Mouse (Mus musculus) hindbrain, embryonic 15.5 days (tissue): ENCODE measurements around the gene Camta2. TPM values are rescaled to one million over a fixed set of nuclear protein-coding genes. Genes with fewer than 3 reads are reported as not detected.

Experiments
- ATAC-seq: fragments of 200-750 bp; cut with Nextera tagmentation; 2 replicates; pipeline ENCODE4 v1.8.0; 2017; ENCODE audit warnings: low read depth, moderate number of reproducible peaks, moderate TSS enrichment; ENCODE audit not compliant: low FRiP score
- H3K27ac ChIP-seq: fragments of 300-500 bp; sonication (generic); replicated peaks from 2 replicates; pipeline ENCODE4 v1.5.1; 2015; ENCODE audit warnings: mild to moderate bottlenecking, inconsistent platforms
- H3K27me3 ChIP-seq: fragments of 300-500 bp; sonication (generic); 2 replicates; pipeline ENCODE4 v1.6.1; 2015; ENCODE audit warnings: control low read depth, inconsistent platforms
- H3K36me3 ChIP-seq: fragments of 300-500 bp; sonication (generic); 2 replicates; pipeline ENCODE4 v1.6.1; 2015; ENCODE audit warnings: control low read depth, inconsistent platforms
- H3K4me1 ChIP-seq: fragments of 300-500 bp; sonication (generic); replicated peaks from 2 replicates; pipeline ENCODE4 v1.6.1; 2015; ENCODE audit warnings: control low read depth, inconsistent platforms
- H3K4me2 ChIP-seq: fragments of 300-500 bp; sonication (generic); 2 replicates; pipeline ENCODE4 v1.6.1; 2015; ENCODE audit warnings: moderate library complexity, mild to moderate bottlenecking, inconsistent platforms
- H3K4me3 ChIP-seq: fragments of 300-500 bp; sonication (generic); 2 replicates; pipeline ENCODE4 v1.5.1; 2015; ENCODE audit warnings: mild to moderate bottlenecking, inconsistent platforms
- H3K9ac ChIP-seq: fragments of 300-500 bp; sonication (generic); 2 replicates; pipeline ENCODE4 v1.6.1; 2015; ENCODE audit warnings: inconsistent platforms
- H3K9me3 ChIP-seq: fragments of 300-500 bp; sonication (generic); 2 replicates; pipeline ENCODE4 v1.6.1; 2016; ENCODE audit warnings: control low read depth, inconsistent platforms
- WGBS: fragments of 180-500 bp; shearing (Covaris S2); methylation state at CpG from one replicate; pipeline ENCODE4 v1.1.7; 2015; 5-methylcytosine and 5-hydroxymethylcytosine counted together
- polyA plus RNA-seq: library from polyadenylated mRNA; unstranded; fragments of >200 nt; fragmentation: Nextera tagmentation; extraction: Ambion mirVana; gene quantifications from 2 replicates; pipeline ENCODE4 v1.2.1, GENCODE M21; 2015

Gene Camta2
- polyA plus RNA-seq, 1 experiment from 2014 or later: 27.5 TPM

- no peak for ATAC-seq
- 61% methylated on average over 9 of the region's 9 CpGs for WGBS
- Histone ChIP-seq H3K27me3 (no peaks in the 10 kb centered on the region), H3K4me1 (peaks cover 26% of the 10 kb centered on the region), H3K4me2 (no peak overlapping the region), H3K27ac (no peak overlapping the region), H3K4me3 (no peak overlapping the region), H3K9ac (no peak overlapping the region), H3K9me3 (no peaks in the 10 kb centered on the region), H3K36me3 (peaks cover 7% of the 10 kb centered on the region)
These were observed 29.9 kb downstream of the Camta2 start for GRCm38 (mm10) chr11:70657991-70658390.

DNA sequence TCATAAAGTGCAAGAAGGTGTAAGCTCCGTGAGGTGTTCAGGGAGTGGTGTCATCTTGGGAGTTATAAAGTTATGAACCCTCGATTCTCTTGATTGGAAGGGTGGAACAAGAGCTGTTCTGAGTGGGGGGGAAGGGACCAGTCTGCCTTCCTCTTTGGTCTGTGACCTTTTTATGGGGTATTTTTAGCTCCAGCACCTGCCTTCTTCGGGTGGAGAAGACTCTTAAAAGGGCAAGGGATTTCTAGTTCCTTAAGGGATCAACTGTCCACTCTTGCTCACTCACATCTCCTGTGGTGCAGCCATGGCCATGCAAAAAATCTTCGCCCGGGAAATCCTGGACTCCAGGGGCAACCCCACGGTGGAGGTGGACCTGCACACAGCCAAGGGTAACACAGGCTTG, 30.3 kb downstream of the Camta2 start:
- H3K27ac ChIP-seq: no peak overlapping the region
- no peak for ATAC-seq
- no peak overlapping the region for H3K4me2 ChIP-seq
- 59% methylated on average over 6 of the region's 6 CpGs for WGBS
- no peak overlapping the region for H3K9ac ChIP-seq
- no peak overlapping the region for H3K4me3 ChIP-seq
- no peaks in the 10 kb centered on the region for H3K27me3 ChIP-seq
- peaks cover 30% of the 10 kb centered on the region for H3K4me1 ChIP-seq
- peaks cover 3% of the 10 kb centered on the region for H3K36me3 ChIP-seq
- H3K9me3 ChIP-seq: no peaks in the 10 kb centered on the region

- Histone ChIP-seq H3K4me2 (peak within 1 kb of the TSS; percentile 77), H3K27me3 (no peaks in the 10 kb centered on the region), H3K9me3 (no peaks in the 10 kb centered on the region), H3K4me3 (peak within 1 kb of the TSS; percentile 98), H3K36me3 (peaks cover 4% of the 10 kb centered on the region; the same call in 1 of the 2 replicates), H3K4me1 (peaks cover 36% of the 10 kb centered on the region), H3K27ac (peak within 1 kb of the TSS; percentile 98), H3K9ac (peak within 1 kb of the TSS; percentile 98)
- ATAC-seq: no peak
- 4% methylated on average over 3 of the region's 3 CpGs for WGBS
These were observed 30.9 kb downstream of the Camta2 start, which contains the start of gene Eno3 for GRCm38 (mm10) chr11:70656964-70657363. Eno3 (plus strand) TSS chr11:70657202.

- ATAC-seq: no peak
- H3K4me3 ChIP-seq: peak overlapping the region; percentile 98
- peaks cover 8% of the 10 kb centered on the region for H3K36me3 ChIP-seq
- 0 out of 2 replicates have a peak overlapping the region, but pooled peaks have one; percentile 98 for H3K27ac ChIP-seq
- peaks cover 41% of the 10 kb centered on the region for H3K4me1 ChIP-seq
- 6% methylated on average over 16 of the region's 16 CpGs for WGBS
- no peaks in the 10 kb centered on the region for H3K27me3 ChIP-seq
- H3K9me3 ChIP-seq: no peaks in the 10 kb centered on the region
- peak overlapping the region; percentile 98; the same call in 1 of the 2 replicates for H3K9ac ChIP-seq
- H3K4me2 ChIP-seq: peak overlapping the region; percentile 77
These were observed 31.4 kb downstream of the Camta2 start for GRCm38 (mm10) chr11:70656456-70656927.

DNA sequence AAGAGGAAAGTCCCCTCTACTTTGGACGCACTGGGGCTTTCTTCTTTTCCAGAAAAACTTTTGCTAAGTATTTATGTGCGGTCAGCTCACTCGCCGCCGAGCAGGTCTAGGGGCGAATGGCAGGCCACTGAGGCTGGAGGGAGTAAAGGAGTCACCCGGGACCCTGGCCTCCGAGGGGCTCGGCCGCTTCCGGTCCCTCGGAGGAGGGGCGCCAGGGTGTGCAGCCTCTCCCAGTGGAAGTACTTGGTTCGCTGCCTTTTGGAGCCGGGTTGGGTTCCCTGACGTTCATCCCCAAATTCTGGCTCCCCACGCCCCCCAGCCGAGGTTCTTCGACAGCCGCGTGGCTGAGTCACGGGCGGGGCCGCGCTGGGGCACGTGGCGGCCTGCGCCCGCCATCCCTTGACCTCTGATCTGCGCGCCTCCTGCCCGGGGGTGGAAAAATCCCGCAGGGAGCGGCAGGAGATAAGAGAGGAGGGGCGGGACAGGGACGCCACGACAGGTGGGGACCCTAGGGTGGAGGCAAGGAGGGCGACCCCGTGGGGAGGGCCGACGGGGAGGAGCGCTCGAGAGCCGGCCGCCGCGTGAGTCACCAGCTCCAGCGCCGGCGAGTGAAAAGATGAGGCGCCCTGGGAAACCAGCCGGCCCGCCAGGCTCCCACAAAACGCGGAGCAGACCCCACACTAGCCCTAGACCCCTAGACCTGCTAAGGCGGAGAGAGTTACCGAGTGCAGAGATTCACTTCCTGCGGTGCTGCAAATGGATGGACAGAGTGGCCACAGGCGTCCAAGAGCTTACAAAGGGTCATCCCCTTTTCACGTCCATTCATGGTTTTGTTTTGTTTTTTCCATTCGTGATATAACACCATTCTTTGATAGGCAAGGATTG, 32.1 kb downstream of the Camta2 start:
- Histone ChIP-seq H3K36me3 (peaks cover 14% of the 10 kb centered on the region), H3K9ac (peak overlapping the region; percentile 98), H3K4me2 (peak overlapping the region; percentile 77), H3K27ac (peak overlapping the region; percentile 98), H3K9me3 (no peaks in the 10 kb centered on the region), H3K4me1 (peaks cover 46% of the 10 kb centered on the region), H3K27me3 (no peaks in the 10 kb centered on the region), H3K4me3 (peak overlapping the region; percentile 98)
- ATAC-seq: no peak
- WGBS: under 1% methylated on average over 59 of the region's 61 CpGs

DNA sequence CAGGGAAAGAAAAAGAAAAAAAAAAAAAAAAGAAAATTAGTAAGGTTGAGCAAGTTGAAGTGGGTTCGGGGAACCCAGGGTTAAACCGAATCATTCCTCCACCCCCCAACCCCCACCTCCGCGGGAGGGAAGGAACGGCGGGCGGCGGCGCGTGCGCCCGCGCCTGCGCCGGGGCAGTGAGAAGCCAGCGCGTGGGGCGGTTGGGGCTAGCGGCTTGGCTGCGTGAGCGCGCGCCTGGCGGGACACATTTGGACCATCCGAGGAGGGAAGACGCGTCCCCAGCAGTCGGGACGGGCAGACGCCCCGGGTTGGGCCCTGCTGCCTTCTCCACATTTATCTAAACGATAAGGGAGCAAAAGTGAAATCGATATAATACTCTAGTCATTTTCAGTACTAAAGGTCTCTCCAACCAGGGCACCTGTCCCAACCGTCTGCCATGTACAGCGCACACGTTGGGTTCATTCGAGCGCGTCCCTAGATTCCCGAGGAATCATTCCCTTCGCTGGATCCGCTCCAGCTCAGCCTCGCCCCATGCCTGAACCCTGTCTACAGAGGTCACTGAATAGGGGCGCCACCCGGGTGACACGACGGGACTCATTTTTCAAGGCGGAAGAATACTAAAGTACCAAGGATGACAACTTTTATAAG, 32.9 kb downstream of the Camta2 start:
- under 1% methylated on average over 48 of the region's 48 CpGs for WGBS
- peak; percentile 71 for ATAC-seq
- H3K4me1 ChIP-seq: peaks cover 48% of the 10 kb centered on the region

GRCm38 (mm10) chr11:70654198-70654922, 33.5 kb downstream of the Camta2 start, which contains the start of gene Pfn1:
Pfn1 (minus strand) TSS chr11:70654644.
- Histone ChIP-seq H3K4me3 (peak within 1 kb of the TSS; percentile 98), H3K9me3 (no peaks in the 10 kb centered on the region), H3K4me2 (peak within 1 kb of the TSS; percentile 77), H3K9ac (peak within 1 kb of the TSS; percentile 98), H3K4me1 (peaks cover 48% of the 10 kb centered on the region), H3K36me3 (peaks cover 29% of the 10 kb centered on the region), H3K27me3 (no peaks in the 10 kb centered on the region), H3K27ac (peak within 1 kb of the TSS; percentile 98)
- under 1% methylated on average over 53 of the region's 61 CpGs for WGBS
- ATAC-seq: peak; percentile 42

More for the DNA sequence above, 32.9 kb downstream of the Camta2 start:
- Histone ChIP-seq H3K4me2 (peak overlapping the region; percentile 77), H3K4me3 (peak overlapping the region; percentile 98), H3K27me3 (no peaks in the 10 kb centered on the region), H3K36me3 (peaks cover 22% of the 10 kb centered on the region), H3K9me3 (no peaks in the 10 kb centered on the region), H3K27ac (peak overlapping the region; percentile 98), H3K9ac (peak overlapping the region; percentile 98)

DNA sequence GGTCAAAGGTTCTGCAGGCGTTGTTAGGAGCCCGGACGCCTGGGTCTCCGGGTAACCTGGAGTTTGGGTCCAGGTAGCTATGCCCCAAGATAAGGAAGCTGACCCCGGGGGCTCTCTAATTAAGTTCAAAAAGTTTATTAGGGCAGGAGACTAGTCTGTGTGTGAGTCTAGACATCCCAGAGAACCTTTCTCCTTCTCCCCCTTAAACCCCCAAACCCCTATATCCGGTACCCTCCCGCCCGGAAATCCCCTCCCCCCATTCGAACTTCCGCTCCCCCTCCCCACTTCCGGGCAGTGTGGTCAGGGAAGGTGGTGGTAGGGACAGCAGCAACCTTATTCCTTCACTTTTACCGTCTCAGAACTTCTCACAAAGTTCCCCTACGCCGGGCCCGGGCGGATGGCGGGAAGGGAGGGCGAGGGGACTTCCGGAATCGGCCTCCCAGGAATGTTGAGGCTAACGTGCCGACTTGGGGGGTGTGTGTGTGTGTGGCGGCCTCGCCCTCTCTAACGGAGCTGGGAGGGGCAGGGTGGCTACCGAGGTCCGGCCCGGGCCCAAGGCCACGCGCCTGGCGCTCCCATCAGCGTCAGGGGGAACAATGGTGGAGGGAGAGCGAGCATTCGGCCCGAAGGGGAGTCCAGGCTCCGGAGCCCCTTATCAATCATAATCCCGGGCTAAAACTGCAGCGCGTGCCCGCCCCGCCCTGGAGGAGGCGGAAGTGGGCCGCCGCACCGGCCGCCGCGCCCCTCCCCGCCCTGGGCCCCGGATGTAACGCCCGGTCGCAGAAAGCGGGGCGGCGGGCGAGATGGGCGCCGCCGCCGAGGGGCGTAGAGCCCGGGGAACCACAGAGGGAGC, 34.3 kb downstream of the Camta2 start:
- peaks cover 34% of the 10 kb centered on the region for H3K36me3 ChIP-seq
- H3K27ac ChIP-seq: peak overlapping the region; percentile 98
- H3K4me3 ChIP-seq: peak overlapping the region; percentile 98
- H3K9me3 ChIP-seq: no peaks in the 10 kb centered on the region
- WGBS: under 1% methylated on average over 62 of the region's 63 CpGs
- peak; percentile 59 for ATAC-seq
- peaks cover 56% of the 10 kb centered on the region for H3K4me1 ChIP-seq
- H3K4me2 ChIP-seq: peak overlapping the region; percentile 77
- no peaks in the 10 kb centered on the region for H3K27me3 ChIP-seq
- H3K9ac ChIP-seq: peak overlapping the region; percentile 98

GRCm38 (mm10) chr11:70652884-70653344, 35.0 kb downstream of the Camta2 start:
- peak overlapping the region; percentile 98 for H3K4me3 ChIP-seq
- no peaks in the 10 kb centered on the region for H3K9me3 ChIP-seq
- no peaks in the 10 kb centered on the region for H3K27me3 ChIP-seq
- peaks cover 34% of the 10 kb centered on the region for H3K36me3 ChIP-seq
- ATAC-seq: no peak
- peak overlapping the region; percentile 77 for H3K4me2 ChIP-seq
- H3K4me1 ChIP-seq: peaks cover 62% of the 10 kb centered on the region
- peak overlapping the region; percentile 98 for H3K9ac ChIP-seq
- H3K27ac ChIP-seq: peak overlapping the region; percentile 98
- 66% methylated on average over 6 of the region's 6 CpGs for WGBS

DNA sequence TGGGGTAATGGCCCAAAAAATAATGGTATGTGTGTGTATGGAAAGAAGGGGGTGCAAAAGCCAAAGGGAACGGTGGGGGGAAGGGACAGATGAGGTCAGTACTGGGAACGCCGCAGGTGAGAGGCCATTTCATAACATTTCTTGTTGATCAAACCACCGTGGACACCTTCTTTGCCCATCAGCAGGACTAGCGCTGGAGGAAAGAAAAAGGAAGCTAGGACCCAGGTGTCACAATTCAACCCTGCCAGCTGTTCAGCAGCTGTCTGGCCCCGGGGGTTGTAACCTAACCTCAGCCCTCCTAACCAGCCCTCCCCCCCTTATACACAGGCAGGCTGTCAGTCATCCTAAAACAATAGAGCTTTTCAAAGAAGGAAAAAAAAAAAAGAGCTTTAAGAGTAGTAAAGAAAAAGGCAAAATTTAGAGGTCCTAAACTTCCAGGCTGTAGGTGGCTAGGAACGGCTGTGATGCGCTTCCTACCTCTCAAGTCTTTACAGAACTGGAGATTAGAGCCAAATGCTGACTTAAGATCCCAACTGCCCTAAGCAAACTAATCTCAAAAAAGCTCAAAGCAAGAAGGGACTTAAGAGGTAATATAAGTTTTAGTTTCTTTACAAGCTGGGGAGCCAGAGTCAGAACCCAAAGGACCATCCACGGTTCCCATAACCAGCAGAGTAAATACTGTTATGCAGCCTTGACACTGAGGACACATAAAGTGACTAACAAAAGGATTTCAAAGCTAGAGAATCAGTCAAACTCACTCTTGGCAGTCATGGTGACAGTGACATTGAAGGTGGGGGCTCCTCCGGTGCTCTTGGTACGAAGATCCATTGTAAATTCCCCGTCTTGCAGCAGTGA, 35.6 kb downstream of the Camta2 start:
- Histone ChIP-seq H3K9me3 (no peaks in the 10 kb centered on the region), H3K4me2 (peak overlapping the region; percentile 77), H3K4me1 (peaks cover 66% of the 10 kb centered on the region), H3K27ac (no peak overlapping the region), H3K27me3 (no peaks in the 10 kb centered on the region), H3K9ac (peak overlapping the region; percentile 98; the same call in 1 of the 2 replicates), H3K4me3 (peak overlapping the region; percentile 98), H3K36me3 (peaks cover 34% of the 10 kb centered on the region)
- ATAC-seq: no peak
- WGBS: 73% methylated on average over 12 of the region's 12 CpGs
